Mouse (Mus musculus) splenic B cell, adult 2 months (primary cell): ENCODE measurements around the gene Wnk4.

Source experiments
- DNase-seq: peaks from one replicate; pipeline ENCODE4 v3.0.0-alpha.2; 2011; ENCODE audit warnings: low read depth, low spot score
- H3K27me3 ChIP-seq: 2 replicates; pipeline ENCODE4 v1.6.1; 2012; ENCODE audit warnings: mild to moderate bottlenecking, low read length, moderate library complexity, mixed read lengths; ENCODE audit not compliant: control insufficient read depth, poor library complexity, insufficient read depth, severe bottlenecking
- H3K36me3 ChIP-seq: 2 replicates; pipeline ENCODE4 v1.6.1; 2012; ENCODE audit warnings: mild to moderate bottlenecking, low read length, moderate library complexity, mixed read lengths; ENCODE audit not compliant: control insufficient read depth, poor library complexity, insufficient read depth, severe bottlenecking

Wnk4 gene

DNA sequence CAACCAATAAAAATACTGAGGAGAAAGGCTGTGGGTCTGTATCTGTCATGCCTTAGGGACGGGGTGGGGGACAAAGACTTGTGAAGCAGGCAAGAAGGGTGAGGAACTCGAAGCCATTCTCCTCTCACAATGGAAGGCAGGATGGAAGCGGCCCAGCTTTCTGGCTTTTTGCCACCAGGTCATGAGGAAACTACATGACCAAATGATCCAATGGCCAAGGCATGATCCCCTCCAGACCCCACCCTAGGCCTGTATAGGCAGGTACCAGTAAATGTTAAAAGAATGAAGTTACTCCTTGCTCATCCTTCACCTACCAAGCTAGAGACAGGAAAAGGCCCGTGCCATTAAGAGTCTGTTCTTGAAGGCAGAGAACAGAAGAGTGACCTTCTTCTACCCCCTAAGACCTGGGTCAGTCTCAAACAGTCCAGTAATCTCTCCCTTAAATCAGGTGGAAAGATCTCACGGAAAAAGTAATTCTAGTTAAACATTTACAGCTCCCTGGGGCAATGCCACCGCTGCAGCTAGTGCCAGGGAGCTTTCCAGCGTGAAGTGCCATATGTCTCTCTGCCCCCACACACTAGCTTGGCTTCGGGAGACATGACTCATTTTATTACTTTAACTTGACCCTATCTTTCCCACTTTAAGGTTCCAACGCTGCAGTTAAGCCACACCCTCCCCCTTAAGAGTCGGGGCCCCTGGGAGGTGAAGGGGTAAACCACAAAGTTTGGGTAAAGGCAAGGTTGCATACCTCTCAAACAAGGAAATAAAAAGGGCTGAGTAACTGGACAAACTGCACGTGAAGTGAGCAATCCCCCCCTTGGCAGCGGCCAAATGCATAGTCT is 17.2 kb downstream of the Wnk4 start:
- no peak for DNase-seq
- no peaks in the 10 kb centered on the region for H3K27me3 ChIP-seq
- no peaks in the 10 kb centered on the region for H3K36me3 ChIP-seq

DNA sequence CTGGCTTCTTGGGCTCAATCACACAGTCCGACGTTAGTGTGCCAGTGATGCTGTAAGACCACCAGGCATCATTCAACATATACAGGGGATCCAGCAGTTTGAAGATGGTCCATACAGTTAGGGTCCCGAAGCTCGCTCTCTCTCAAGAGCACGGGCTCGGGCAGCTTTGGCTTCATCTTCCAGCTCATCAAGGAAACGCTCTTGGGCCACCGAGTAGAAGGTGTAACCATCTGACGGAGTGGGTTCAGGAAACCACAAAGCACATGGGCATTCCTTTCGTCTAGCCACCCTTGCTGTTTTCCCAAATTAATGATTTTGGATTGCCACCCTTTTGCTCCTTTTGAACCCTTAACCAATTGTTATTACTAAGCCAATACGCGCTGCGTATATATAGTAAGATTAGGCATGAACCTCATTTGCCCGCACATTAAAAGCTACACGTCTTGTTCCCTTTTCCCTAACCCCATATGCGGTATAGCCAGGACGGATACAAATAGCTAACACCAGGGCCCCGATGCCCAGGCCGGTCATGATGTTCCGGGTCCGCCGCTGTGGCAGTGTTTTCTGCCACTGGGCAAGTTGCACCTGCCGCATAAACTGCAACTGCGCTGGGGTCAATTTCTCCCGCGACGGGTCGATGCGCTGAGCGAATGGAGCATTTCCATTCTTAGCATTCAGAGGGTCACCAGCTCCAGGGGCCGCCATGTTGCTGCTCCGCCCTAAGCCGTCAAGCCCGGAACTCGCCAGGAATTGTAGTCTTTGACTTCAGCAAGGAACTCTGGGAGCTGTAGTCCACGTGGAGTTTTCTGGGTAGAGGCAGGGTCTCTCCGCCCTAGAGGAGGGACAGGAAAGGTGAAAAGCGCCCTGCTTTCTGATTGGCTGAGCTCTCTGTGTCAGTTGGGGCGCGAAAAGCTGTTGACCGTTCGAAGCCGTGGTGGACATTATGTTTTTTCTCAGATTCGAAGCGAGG is 18.1 kb downstream of the Wnk4 start, which contains the start of the genes Cntd1 and Coa3:
Gene Cntd1 (plus strand): TSS at position 790 of the 970 bp plus-strand sequence.
Gene Coa3 (minus strand): TSS at position 892 of the 970 bp plus-strand sequence.
- H3K36me3 ChIP-seq: no peaks in the 10 kb centered on the region
- no peaks in the 10 kb centered on the region for H3K27me3 ChIP-seq
- peak; percentile 85 for DNase-seq

DNA sequence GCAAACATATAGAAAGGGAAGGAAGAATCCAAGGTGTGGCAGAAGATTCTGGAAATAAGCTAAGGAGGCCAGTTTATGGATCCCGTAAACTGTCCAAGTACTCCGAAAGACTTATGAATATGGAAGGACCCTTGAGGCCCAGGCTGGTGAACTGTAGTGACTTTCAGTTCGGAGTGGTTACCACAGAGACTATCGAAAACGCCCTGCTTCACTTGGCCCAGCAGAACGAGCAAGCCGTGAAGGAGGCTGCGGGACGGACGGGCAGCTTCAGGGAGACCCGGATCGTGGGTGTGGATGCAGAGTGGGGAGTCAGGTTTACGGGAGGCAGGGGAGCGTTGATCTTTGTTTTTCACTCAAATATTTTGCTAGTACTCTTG is 18.8 kb downstream of the Wnk4 start:
- no peaks in the 10 kb centered on the region for H3K27me3 ChIP-seq
- no peak for DNase-seq
- no peaks in the 10 kb centered on the region for H3K36me3 ChIP-seq

DNA sequence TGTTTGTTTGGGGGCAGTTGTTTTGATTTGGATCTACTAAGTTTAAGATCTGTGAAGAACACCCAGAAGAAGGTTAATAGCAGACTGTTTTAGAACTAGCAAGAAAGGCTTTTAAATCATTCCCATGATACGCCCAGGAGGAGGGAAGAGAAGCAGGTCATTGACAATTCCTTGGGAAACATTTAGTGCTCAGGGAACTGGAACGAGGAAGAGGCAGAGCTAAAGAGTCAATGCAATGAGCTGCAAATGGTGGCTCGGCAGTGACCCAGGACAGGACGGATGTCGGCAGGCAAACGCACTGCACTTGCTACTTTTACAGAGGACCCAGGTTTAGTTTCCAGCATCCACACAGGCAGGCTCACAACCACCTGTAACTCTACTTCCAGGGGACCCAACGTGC is 20.5 kb downstream of the Wnk4 start:
- DNase-seq: no peak
- Histone ChIP-seq H3K27me3 (no peaks in the 10 kb centered on the region), H3K36me3 (no peaks in the 10 kb centered on the region)

GRCm38 (mm10) chr11:101282896-101283295 is 22.5 kb downstream of the Wnk4 start:
- H3K36me3 ChIP-seq: no peaks in the 10 kb centered on the region
- no peak for DNase-seq
- no peaks in the 10 kb centered on the region for H3K27me3 ChIP-seq

GRCm38 (mm10) chr11:101283805-101284204 is 23.4 kb downstream of the Wnk4 start:
- H3K27me3 ChIP-seq: no peaks in the 10 kb centered on the region
- no peak for DNase-seq
- peaks cover 2% of the 10 kb centered on the region; the same call in 1 of the 2 replicates for H3K36me3 ChIP-seq

DNA sequence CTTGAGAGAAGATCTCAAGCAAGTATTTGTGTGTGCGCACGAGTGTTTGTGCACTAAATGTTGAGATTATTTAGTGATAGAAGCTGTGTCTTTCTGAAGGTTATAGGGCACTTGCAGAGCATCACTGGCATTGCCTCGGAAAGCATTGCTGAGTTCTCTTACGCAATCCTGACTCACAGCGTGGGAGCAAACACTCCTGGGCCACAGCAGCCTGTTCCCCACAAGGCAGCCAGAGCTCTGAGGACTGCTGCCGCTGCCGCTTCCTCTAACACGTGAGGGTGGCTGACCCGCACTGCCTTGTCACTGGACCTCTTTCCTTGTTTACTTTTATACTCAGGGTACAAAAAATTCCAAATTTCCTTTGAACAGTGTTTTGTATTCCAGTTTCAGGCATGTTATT is 26.9 kb downstream of the Wnk4 start:
- DNase-seq: no peak
- peaks cover 7% of the 10 kb centered on the region for H3K36me3 ChIP-seq
- no peaks in the 10 kb centered on the region for H3K27me3 ChIP-seq

DNA sequence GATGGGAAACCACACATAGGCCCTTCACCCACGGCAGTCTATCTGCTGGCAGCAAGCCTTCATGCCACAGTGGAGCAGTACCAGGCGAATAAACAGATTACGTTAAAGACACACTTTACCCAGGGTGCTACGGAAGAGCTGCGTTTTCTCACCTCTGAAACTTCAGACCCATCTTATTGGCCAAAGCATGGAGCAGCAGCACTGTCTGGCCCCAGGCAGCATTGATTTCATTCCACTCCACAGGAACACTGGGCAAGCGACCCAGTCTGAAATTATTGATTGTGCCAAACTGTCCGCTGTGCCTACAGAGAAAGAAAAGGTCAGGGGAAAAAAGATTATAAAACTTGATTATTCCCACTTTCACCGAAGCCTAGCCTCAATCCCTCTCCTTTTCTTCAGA is 30.9 kb downstream of the Wnk4 start:
- no peak for DNase-seq
- peaks cover 11% of the 10 kb centered on the region for H3K36me3 ChIP-seq
- H3K27me3 ChIP-seq: no peaks in the 10 kb centered on the region

GRCm38 (mm10) chr11:101295191-101295590 is 34.8 kb downstream of the Wnk4 start:
- Histone ChIP-seq H3K36me3 (peaks cover 10% of the 10 kb centered on the region), H3K27me3 (no peaks in the 10 kb centered on the region)
- DNase-seq: no peak

GRCm38 (mm10) chr11:101300881-101301280 is 40.5 kb downstream of the Wnk4 start:
- peaks cover 3% of the 10 kb centered on the region; the same call in 1 of the 2 replicates for H3K36me3 ChIP-seq
- peak; percentile 25 for DNase-seq
- no peaks in the 10 kb centered on the region for H3K27me3 ChIP-seq

DNA sequence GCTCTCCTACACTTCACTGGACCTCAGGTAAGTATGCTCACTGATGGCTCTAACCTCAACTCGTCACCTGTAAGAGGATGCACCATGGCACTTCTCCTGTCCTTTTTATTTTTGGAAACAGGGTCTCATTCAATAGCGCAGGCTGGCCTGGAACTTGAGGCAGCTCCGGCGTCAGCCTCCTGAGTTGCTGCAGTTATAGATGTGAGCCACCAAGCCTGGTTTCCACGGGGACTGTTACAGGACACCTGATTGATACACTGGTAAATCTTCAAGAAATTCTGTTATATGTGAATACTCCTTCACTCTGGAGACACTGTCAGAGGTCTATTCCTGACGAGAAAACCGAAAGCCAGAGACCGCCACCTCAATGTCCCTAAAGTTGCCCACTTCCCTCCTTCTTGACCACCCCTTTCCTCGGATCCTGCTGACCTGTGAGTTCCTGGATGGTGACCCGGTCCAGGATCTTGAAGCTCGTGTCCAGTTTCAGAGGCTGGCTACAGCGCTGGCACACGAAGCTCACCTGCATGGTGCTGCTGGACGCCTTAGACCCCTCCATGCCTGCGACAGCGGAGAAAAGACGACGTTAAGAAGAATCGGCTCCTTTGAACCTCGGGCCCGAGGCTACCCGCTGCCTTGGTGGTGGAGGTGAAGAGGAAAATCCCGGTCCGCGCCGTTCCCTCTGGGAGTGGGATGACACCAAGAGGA is 41.1 kb downstream of the Wnk4 start:
- Histone ChIP-seq H3K36me3 (peaks cover 3% of the 10 kb centered on the region; the same call in 1 of the 2 replicates), H3K27me3 (no peaks in the 10 kb centered on the region)
- no peak for DNase-seq

GRCm38 (mm10) chr11:101302004-101302798 is 41.8 kb downstream of the Wnk4 start, which contains the start of gene Becn1:
Gene Becn1, minus strand, starts transcription at chr11:101302286.
- Histone ChIP-seq H3K27me3 (no peaks in the 10 kb centered on the region), H3K36me3 (peaks cover 3% of the 10 kb centered on the region; the same call in 1 of the 2 replicates)
- peak; percentile 93 for DNase-seq

DNA sequence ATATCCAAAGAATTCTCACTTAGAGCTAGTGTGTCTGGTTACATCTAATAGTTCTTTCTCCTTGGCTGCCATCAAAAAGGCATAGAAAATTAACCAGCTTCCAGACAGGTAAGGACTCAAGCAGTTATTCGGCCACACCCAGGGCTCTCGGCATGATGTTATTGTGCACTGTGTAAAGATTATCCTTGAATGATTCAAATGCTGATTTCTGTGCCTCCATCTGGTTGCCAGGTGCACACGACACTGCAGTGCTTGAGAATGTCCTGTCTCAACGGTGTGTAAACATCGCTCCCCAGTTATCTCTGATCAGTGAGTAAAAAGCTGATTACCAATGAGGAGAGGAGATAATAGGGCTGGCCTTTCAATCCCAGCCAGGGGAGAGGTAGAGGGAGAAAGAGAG is 47.4 kb downstream of the Wnk4 start:
- no peak for DNase-seq
- no peaks in the 10 kb centered on the region for H3K27me3 ChIP-seq
- no peaks in the 10 kb centered on the region for H3K36me3 ChIP-seq

GRCm38 (mm10) chr11:101311083-101311482 is 50.7 kb downstream of the Wnk4 start:
- Histone ChIP-seq H3K36me3 (no peaks in the 10 kb centered on the region), H3K27me3 (no peaks in the 10 kb centered on the region)
- no peak for DNase-seq
